Mouse (Mus musculus) intestine, postnatal 0 days (tissue): ENCODE results near the gene Gab1. TPM values are rescaled to one million over a fixed set of nuclear protein-coding genes. Genes with fewer than 3 reads are reported as not detected.
A peak's percentile ranks its signal among the peaks of the same experiment; 100 is the strongest.
"Not testable (repeated sequence)": the region's sequence is repeated elsewhere in the genome, so short reads cannot be mapped to it uniquely, and the experiment has no call there.

ENCODE experiments used
- ATAC-seq: fragments of 200-750 bp; cut with Nextera tagmentation; 2 replicates; pipeline ENCODE4 v1.8.0; 2017; ENCODE audit warnings: mild to moderate bottlenecking, moderate TSS enrichment, moderate library complexity
- H3K27ac ChIP-seq: fragments of 300-500 bp; sonication (generic); 2 replicates; pipeline ENCODE4 v1.5.1; 2014; ENCODE audit warnings: mild to moderate bottlenecking, low read depth, low read length, moderate library complexity
- H3K27me3 ChIP-seq: fragments of 300-500 bp; sonication (generic); replicated peaks from 2 replicates; pipeline ENCODE4 v1.6.1; 2014; ENCODE audit warnings: low read length, mixed read lengths; ENCODE audit not compliant: control insufficient read depth, insufficient read depth
- H3K36me3 ChIP-seq: fragments of 300-500 bp; sonication (generic); 2 replicates; pipeline ENCODE4 v1.6.1; 2014; ENCODE audit warnings: mild to moderate bottlenecking, moderate library complexity; ENCODE audit not compliant: control insufficient read depth, insufficient read depth
- H3K4me1 ChIP-seq: fragments of 300-500 bp; sonication (generic); replicated peaks from 2 replicates; pipeline ENCODE4 v1.6.1; 2014; ENCODE audit warnings: antibody characterized with exemption, low read length, mixed read lengths; ENCODE audit not compliant: control insufficient read depth, insufficient read depth
- H3K4me2 ChIP-seq: fragments of 300-500 bp; sonication (generic); replicated peaks from 2 replicates; pipeline ENCODE4 v1.6.1; 2014; ENCODE audit warnings: low read depth, mild to moderate bottlenecking, moderate library complexity
- H3K4me3 ChIP-seq: fragments of 300-500 bp; sonication (generic); 2 replicates; pipeline ENCODE4 v1.5.1; 2014; ENCODE audit warnings: low read depth, low read length
- H3K9ac ChIP-seq: fragments of 300-500 bp; sonication (generic); 2 replicates; pipeline ENCODE4 v1.6.1; 2014; ENCODE audit warnings: mild to moderate bottlenecking, low read depth, low read length
- H3K9me3 ChIP-seq: fragments of 300-500 bp; sonication (generic); 2 replicates; pipeline ENCODE4 v1.6.1; 2016; ENCODE audit warnings: mixed run types; ENCODE audit not compliant: control insufficient read depth
- CTCF ChIP-seq: sonication (generic); IDR thresholded peaks from 2 replicates; pipeline ENCODE4 v1.5.1; 2016; ENCODE audit warnings: low read depth, mild to moderate bottlenecking, control low read depth, antibody characterized with exemption, moderate library complexity
- WGBS: fragments of 180-500 bp; shearing (Covaris S2); extraction: QIAGEN DNeasy Blood & Tissue Kit; methylation state at CpG from one replicate; pipeline ENCODE4 v1.1.7; 2014; 5-methylcytosine and 5-hydroxymethylcytosine counted together
- polyA plus RNA-seq: library from polyadenylated mRNA; unstranded; fragments of >200 nt; fragmentation: Nextera tagmentation; extraction: Ambion mirVana; gene quantifications from 2 replicates; pipeline ENCODE4 v1.2.1, GENCODE M21; 2015

The Gab1 gene
- polyA plus RNA-seq, 1 experiment from 2014 or later, result 9.1 TPM

- peak; percentile 99 for ATAC-seq
- Histone ChIP-seq H3K4me3 (peak within 1 kb of the TSS; percentile 92), H3K4me2 (peak within 1 kb of the TSS; percentile 95), H3K9ac (peak within 1 kb of the TSS; percentile 86), H3K27ac (peak within 1 kb of the TSS; percentile 96)
- not testable (repeated sequence) for H3K36me3 ChIP-seq, H3K9me3 ChIP-seq, H3K4me1 ChIP-seq, H3K27me3 ChIP-seq
- TF ChIP-seq CTCF, result peak; percentile 40
- WGBS, result 1% methylated on average over 63 of the region's 91 CpGs
Observed at GRCm38 (mm10) chr8:80739155-80739924, 141.0 kb downstream of the Gab1 start, which contains the start of gene Smarca5. Smarca5 (minus strand) TSS chr8:80739497.

DNA sequence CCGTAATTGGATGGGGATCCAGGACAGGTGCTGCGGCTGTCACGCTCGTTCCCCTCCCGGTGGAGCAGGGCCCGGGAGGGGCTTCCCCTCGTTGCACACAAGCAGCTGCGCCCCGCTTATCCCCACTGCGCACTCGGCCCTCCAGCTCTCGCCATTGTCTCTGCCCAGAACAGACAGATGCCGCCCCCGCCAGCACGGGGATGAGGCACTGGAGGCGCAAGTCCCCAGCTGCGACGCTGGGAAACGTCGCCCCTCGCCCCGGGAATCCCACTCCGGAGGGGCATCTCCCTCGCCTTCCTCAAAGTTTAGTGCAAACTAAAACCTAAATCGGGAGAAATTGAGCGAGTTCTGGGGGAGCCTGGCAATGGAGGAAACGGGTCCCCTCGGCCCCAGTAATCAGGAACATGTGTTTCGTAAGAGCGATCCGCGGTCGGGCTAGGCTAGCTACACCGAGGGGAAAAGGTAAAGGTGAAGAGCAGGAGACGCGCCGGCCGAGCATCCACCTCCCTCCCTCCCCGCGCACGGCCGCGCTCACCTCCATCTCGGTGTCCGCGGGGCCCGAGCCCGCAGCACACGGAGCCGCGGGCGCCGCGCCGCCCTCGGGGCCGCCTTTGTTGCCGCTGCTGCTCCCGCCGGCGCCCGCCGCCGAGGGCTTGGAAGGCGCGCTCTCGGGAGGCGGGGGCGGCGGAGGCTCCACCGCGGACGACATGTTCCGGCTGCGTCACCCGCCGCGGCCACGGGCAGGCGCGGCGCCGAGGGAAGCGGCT lies 141.7 kb downstream of the Gab1 start:
- Histone ChIP-seq H3K27me3 (no peaks in the 10 kb centered on the region), H3K9me3 (no peaks in the 10 kb centered on the region), H3K9ac (peak overlapping the region; percentile 86), H3K4me1 (no peaks in the 10 kb centered on the region), H3K4me3 (peak overlapping the region; percentile 92), H3K36me3 (peaks cover 15% of the 10 kb centered on the region), H3K4me2 (peak overlapping the region; percentile 95), H3K27ac (peak overlapping the region; percentile 96)
- under 1% methylated on average over 72 of the region's 84 CpGs for WGBS
- TF ChIP-seq CTCF, result no peak
- peak; percentile 50 for ATAC-seq

- peak overlapping the region; percentile 92 for H3K4me3 ChIP-seq
- H3K27me3 ChIP-seq, result no peaks in the 10 kb centered on the region
- peak overlapping the region; percentile 95 for H3K4me2 ChIP-seq
- no peak for ATAC-seq
- H3K27ac ChIP-seq, result peak overlapping the region; percentile 96
- TF ChIP-seq CTCF, result no peak
- H3K9ac ChIP-seq, result peak overlapping the region; percentile 86
- H3K36me3 ChIP-seq, result peaks cover 16% of the 10 kb centered on the region
- H3K9me3 ChIP-seq, result no peaks in the 10 kb centered on the region
- 2% methylated on average over 5 of the region's 5 CpGs for WGBS
- no peaks in the 10 kb centered on the region for H3K4me1 ChIP-seq
Observed at GRCm38 (mm10) chr8:80738046-80738387, 142.3 kb downstream of the Gab1 start.

- Histone ChIP-seq H3K4me1 (no peaks in the 10 kb centered on the region), H3K9ac (no peak overlapping the region), H3K27me3 (no peaks in the 10 kb centered on the region), H3K4me3 (no peak overlapping the region), H3K36me3 (peaks cover 43% of the 10 kb centered on the region), H3K4me2 (no peak overlapping the region), H3K27ac (no peak overlapping the region; the same call in 1 of the 2 replicates), H3K9me3 (no peaks in the 10 kb centered on the region)
- no peak for ATAC-seq
- TF ChIP-seq CTCF, result no peak
Observed at GRCm38 (mm10) chr8:80732326-80732725, 148.0 kb downstream of the Gab1 start.

- Histone ChIP-seq H3K4me2 (no peak overlapping the region), H3K9me3 (no peaks in the 10 kb centered on the region), H3K27ac (no peak overlapping the region), H3K4me3 (no peak overlapping the region), H3K9ac (no peak overlapping the region), H3K27me3 (no peaks in the 10 kb centered on the region), H3K36me3 (peaks cover 49% of the 10 kb centered on the region), H3K4me1 (no peaks in the 10 kb centered on the region)
- 95% methylated on average over 1 of the region's 1 CpGs for WGBS
- no peak for ATAC-seq
- no peak for TF ChIP-seq CTCF
Observed at GRCm38 (mm10) chr8:80714461-80714860, 165.9 kb downstream of the Gab1 start.

Other genes starting within 250 kb of the Gab1 start
- gene Smarca5, start 141.0 kb downstream of the Gab1 start, polyA plus RNA-seq, result 28.2 and 31.4 TPM in 2 replicates
- gene Usp38, start 134.4 kb upstream of the Gab1 start, polyA plus RNA-seq, result 9.4 and 10.6 TPM in 2 replicates